Mouse (Mus musculus): ENCODE results near the gene Laptm4a. TPM values are rescaled to one million over a fixed set of nuclear protein-coding genes. Genes with fewer than 3 reads are reported as not detected.
A peak's percentile ranks its signal among the peaks of the same experiment; 100 is the strongest.

Gene Laptm4a
- polyA plus RNA-seq, 1 experiment from 2014 or later = 221 TPM

DNA sequence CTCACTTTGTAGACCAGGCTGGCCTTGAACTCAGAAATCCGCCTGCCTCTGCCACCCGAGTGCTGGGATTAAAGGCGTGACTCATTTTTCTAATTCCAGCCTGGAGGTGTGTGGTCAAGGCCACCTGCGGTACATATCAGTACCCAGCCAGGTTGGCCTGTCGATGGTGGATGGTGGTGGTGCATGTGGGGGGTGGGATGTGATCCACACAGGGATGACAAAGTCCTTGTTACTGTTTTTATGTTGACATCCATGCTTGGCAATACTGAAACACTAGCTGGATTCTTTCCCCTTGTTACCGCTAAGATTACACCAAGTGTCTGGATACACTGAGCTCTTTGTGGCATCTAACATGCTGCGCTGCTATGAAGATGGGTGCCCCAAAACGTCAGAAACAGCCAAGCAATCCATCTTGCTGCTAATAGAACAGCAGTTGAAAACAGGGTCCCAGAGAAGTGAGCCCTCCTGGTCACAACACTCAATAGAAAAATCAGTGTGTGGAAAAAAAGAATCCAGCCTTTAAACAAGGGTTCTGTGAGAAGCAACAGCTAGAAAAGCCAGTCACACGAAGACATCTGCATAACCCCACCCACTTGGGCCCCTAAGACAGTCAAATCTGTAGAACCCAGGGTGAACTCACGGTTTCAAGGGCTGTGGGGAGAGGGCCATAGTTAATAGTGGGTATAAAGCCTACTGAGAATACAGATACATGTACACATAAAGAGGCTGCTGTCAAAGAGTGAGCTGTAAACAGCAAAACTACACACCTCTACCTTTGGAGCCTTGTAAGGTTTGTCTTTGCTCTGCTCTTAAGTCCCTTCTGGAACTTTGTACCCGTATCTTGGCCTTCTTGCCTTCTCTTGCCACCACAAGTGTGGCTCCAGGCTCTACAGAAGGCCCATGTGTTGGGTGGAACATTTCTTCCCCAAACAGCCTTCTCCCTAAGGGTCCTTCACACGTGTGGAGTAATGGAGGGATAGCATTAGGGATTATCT lies 18.8 kb downstream of the Laptm4a start:
- Histone ChIP-seq H3K27me3 (no peaks in the 10 kb centered on the region), H3K9me3 (no peaks in the 10 kb centered on the region), H3K36me3 (peaks cover 43% of the 10 kb centered on the region), H3K4me3 (replicated peaks) (no peak overlapping the region), H3K9ac (replicated peaks) (no peak overlapping the region), H3K4me1 (replicated peaks) (no peaks in the 10 kb centered on the region), H3K4me2 (replicated peaks) (no peak overlapping the region), H3K27ac (no peak overlapping the region)
- 73% methylated on average over 12 of the region's 12 CpGs for WGBS
- no peak for ATAC-seq

DNA sequence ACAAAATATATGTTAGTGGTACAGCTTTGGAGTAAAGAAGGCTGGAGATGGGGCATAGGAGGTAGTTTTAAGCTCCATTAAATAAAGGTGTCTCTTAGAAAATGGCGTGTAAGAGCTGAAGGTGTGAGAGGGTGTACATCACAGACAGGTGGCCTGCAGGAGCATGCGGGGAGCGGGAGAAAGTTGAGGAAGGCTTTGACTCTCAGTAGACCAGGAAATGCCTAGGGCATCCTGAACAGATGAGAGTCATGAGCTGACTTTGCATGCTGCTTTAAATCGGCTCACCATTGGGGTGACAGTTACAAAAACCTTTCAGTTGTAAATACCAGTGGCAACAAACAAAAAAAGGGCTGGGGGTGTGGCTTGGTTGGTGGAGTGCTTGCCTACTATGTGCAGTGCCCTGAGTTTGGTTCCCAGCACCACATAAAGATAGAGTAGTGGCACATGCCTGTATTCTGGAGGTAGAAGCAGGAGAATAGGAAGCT lies 19.7 kb downstream of the Laptm4a start:
- Histone ChIP-seq H3K36me3 (peaks cover 34% of the 10 kb centered on the region), H3K4me1 (replicated peaks) (no peaks in the 10 kb centered on the region), H3K4me2 (replicated peaks) (no peak overlapping the region), H3K27ac (no peak overlapping the region), H3K27me3 (0 out of 2 replicates have a peak, but pooled peaks cover 3% of the 10 kb centered on the region), H3K4me3 (replicated peaks) (no peak overlapping the region), H3K9ac (replicated peaks) (no peak overlapping the region), H3K9me3 (no peaks in the 10 kb centered on the region)
- 77% methylated on average over 4 of the region's 4 CpGs for WGBS
- no peak for ATAC-seq

DNA sequence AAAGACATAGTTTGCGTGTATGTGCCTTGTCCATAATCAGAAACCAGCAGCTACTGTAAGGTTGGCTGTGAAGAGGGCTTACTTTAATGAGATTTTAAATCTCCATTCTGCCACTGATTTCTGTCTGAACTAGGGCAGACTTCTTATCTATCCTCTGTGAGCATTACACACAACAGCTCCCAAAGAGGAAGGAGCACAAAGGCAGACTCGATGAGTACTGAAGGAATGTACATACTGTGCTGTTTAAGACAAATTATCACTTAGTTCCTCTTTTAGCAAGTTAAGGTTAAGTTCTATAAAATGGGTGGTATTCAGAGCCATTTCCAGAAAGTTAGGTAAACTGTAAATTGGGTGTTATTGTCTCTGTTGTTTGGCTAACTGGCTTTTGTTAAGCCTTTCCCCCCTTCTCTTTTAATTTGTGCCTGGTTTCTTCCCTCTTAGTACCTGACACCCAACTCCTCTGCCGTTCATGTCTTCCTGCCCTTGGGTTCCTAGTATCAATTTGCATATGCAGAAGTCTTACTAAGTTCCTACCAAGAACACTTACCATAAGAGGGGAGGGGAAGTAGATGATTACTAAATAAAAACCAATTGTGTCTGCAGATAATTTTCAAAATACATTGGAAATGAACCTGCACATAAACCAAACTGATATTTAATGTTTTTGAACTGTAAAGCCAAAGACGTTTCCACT lies 20.4 kb downstream of the Laptm4a start:
- Histone ChIP-seq H3K4me3 (replicated peaks) (no peak overlapping the region), H3K4me2 (replicated peaks) (no peak overlapping the region), H3K27ac (no peak overlapping the region), H3K4me1 (replicated peaks) (no peaks in the 10 kb centered on the region), H3K9ac (replicated peaks) (no peak overlapping the region), H3K9me3 (no peaks in the 10 kb centered on the region), H3K36me3 (peaks cover 28% of the 10 kb centered on the region), H3K27me3 (0 out of 2 replicates have a peak, but pooled peaks cover 3% of the 10 kb centered on the region)
- WGBS = 76% methylated on average over 4 of the region's 4 CpGs
- no peak for ATAC-seq

DNA sequence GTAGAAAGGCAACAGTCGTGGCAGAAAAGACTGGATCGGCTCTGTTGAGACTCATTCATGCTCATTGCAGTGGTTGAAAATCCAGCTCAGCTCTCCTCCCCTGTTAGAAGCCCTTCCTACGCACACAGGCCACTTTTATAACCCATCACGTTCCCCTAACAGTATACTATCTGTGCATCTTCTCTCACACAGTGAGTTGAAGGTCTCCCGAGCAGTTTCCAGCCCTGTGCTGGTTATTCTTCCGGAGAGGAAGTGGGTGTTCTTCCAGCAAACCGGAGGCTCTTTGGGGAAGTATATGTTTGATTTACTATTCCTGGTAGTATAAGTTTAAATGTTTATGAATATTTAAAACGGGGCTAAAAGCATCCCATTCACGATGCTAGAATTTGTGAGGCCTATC lies 25.7 kb downstream of the Laptm4a start:
- peaks cover 15% of the 10 kb centered on the region for H3K27me3 ChIP-seq
- WGBS = 75% methylated on average over 9 of the region's 9 CpGs
- H3K4me1 ChIP-seq (replicated peaks) = peaks cover 10% of the 10 kb centered on the region
- no peak for ATAC-seq
- peak overlapping the region; percentile 95; the same call in 1 of the 2 replicates for H3K4me2 ChIP-seq (replicated peaks)
- H3K4me3 ChIP-seq (replicated peaks) = no peak overlapping the region
- no peaks in the 10 kb centered on the region for H3K9me3 ChIP-seq
- H3K27ac ChIP-seq = no peak overlapping the region
- H3K36me3 ChIP-seq = no peaks in the 10 kb centered on the region
- no peak overlapping the region for H3K9ac ChIP-seq (replicated peaks)

DNA sequence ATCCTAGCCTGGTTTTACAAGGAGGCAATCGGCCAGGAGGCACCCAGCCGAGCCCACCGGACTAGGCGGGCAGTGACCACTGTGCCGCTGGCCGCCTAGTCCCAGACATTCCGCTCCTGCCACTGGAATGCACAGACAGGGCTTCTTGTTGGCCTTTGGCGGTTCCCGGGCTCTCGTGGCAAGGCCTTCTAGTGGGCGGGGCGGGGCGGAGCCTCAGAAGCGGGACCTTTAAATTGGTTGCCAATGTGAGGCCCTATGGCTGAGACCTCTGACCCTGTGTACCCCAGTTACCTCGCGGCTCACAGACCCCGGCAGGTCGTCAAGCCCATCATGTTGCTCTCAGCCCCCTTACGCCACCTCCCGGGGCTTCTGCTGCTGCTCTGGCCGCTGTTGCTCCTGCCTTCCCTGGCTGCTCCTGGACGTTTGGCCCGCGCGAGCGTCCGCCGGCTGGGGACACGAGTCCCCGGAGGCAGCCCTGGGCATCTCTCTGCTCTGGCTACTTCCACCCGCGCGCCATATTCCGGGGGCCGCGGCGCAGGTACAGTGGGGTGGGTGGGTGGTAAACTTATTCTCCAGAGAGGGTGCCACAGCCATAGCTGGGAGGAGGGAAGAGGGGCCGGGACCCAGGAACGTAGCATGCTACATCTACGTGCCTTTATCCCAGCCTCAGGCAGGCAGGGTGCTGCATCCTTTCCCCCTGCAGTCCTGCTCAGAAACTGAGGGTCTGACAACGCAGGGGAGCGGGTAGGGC lies 26.4 kb downstream of the Laptm4a start, which contains the start of gene Matn3:
TSS of gene Matn3 (plus strand) at position 216 of the 751 bp plus-strand sequence.
- H3K4me1 ChIP-seq (replicated peaks) = peaks cover 10% of the 10 kb centered on the region
- peak within 1 kb of the TSS; percentile 68 for H3K9ac ChIP-seq (replicated peaks)
- ATAC-seq = peak; percentile 85
- 1% methylated on average over 42 of the region's 42 CpGs for WGBS
- no peak within 1 kb of the TSS for H3K27ac ChIP-seq
- H3K27me3 ChIP-seq = peaks cover 15% of the 10 kb centered on the region
- peak within 1 kb of the TSS; percentile 95 for H3K4me2 ChIP-seq (replicated peaks)
- no peaks in the 10 kb centered on the region for H3K36me3 ChIP-seq
- no peaks in the 10 kb centered on the region for H3K9me3 ChIP-seq
- peak within 1 kb of the TSS; percentile 47 for H3K4me3 ChIP-seq (replicated peaks)

DNA sequence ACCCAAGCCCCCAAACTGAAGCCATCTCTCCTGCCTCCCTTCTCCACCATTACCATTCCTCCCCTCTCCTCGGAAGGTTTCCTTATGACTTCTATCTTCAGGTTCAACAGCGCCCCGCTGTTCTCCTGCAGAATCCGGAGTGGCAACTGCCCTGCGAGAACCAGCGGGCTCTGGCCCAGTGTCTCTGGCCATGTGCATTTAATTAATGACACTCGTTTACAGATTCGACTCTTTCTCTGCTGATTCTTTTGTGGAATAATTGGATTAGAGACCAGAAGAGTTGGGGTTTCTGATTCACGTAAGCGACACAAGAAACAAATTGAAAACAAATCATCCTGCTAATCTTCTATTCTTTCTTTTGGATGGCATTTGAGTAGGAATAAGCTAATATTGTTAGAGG lies 31.7 kb downstream of the Laptm4a start:
- 59% methylated on average over 10 of the region's 10 CpGs for WGBS
- Histone ChIP-seq H3K9me3 (no peaks in the 10 kb centered on the region), H3K27me3 (peaks cover 12% of the 10 kb centered on the region), H3K4me2 (replicated peaks) (no peak overlapping the region), H3K36me3 (no peaks in the 10 kb centered on the region), H3K4me3 (replicated peaks) (no peak overlapping the region), H3K9ac (replicated peaks) (no peak overlapping the region), H3K4me1 (replicated peaks) (peaks cover 3% of the 10 kb centered on the region), H3K27ac (no peak overlapping the region)
- ATAC-seq = no peak

DNA sequence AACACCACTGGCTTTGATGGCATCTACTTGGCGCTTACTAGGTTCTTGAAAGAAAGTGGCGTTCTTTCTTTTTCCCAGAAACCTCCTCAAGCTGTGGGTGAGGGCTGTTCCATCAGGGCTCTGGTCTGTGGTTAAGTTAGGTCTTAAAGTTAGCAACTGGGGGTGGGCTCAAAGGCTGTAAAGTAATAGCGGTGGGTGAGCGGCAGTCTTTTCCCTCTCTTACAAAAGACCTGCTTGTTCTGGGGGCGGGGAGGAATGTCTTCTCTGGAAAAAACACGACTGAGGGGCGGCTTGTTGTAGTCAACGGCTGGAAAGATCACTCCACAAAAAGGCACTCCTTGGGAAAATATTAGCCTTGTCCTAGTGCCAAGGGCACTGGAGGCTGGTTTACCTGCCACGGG lies 32.7 kb downstream of the Laptm4a start:
- Histone ChIP-seq H3K36me3 (no peaks in the 10 kb centered on the region), H3K27ac (no peak overlapping the region), H3K4me2 (replicated peaks) (no peak overlapping the region), H3K9me3 (no peaks in the 10 kb centered on the region), H3K9ac (replicated peaks) (no peak overlapping the region), H3K27me3 (peaks cover 5% of the 10 kb centered on the region), H3K4me1 (replicated peaks) (no peaks in the 10 kb centered on the region), H3K4me3 (replicated peaks) (no peak overlapping the region)
- 59% methylated on average over 9 of the region's 9 CpGs for WGBS
- no peak for ATAC-seq

DNA sequence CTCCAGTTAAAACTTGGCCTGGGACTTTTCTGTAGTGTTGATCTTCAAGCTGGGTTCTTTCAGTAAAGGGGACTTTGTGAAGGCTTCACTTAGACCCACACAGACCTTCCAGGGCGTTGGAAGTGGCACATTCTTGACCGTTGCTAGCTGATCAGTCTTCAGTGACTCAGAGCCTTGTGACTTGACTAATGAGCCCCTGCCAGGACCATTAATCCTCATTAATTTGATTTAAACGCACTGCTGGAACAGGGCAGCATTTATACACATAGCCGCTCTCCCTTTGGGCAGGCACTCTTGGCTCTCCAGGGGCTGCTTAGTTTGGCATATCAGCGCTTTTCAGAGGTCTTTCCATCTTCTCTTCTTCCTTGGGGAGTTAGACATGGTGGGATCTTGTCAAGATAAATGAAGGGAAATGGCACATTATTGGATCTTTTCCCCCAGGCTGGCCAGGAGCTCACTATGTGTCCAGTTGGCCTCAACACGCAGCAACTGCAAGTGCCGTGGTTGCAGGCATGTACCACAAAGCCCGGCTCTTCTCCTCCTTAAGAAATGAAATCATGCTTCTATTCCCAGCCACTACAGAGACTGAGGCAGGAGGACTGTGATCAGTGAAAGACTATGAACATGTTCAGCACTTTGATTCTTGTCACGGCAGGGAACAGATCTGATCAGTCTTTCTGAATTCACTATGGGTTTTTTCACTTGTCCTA lies 40.3 kb downstream of the Laptm4a start:
- Histone ChIP-seq H3K36me3 (no peaks in the 10 kb centered on the region), H3K4me2 (replicated peaks) (no peak overlapping the region), H3K9me3 (no peaks in the 10 kb centered on the region), H3K27ac (no peak overlapping the region), H3K4me1 (replicated peaks) (no peaks in the 10 kb centered on the region), H3K27me3 (no peaks in the 10 kb centered on the region), H3K4me3 (replicated peaks) (no peak overlapping the region), H3K9ac (replicated peaks) (no peak overlapping the region)
- WGBS = 53% methylated on average over 9 of the region's 9 CpGs
- no peak for ATAC-seq

DNA sequence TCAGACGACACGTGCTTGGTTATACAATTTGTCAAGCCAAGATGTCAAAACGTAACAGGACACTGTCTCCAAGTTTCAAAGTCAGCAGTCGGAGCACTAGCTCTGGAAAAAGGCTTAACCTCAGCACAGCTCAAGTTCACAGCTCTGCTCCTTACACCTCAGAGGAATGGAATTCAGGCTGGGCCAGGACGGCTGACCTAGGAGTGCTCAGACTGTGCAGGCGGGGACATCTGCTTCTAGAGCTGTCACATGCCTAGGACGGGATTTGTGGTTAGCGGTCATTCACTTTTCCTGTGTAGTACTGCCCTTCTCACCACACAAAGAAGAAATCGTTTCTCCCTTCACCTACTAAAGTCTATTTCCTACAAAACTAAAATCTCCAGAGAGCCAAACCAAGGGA lies 48.4 kb downstream of the Laptm4a start:
- H3K4me3 ChIP-seq (replicated peaks) = no peak overlapping the region
- no peak for ATAC-seq
- peaks cover 11% of the 10 kb centered on the region for H3K4me1 ChIP-seq (replicated peaks)
- H3K27ac ChIP-seq = no peak overlapping the region
- no peaks in the 10 kb centered on the region for H3K27me3 ChIP-seq
- no peaks in the 10 kb centered on the region for H3K36me3 ChIP-seq
- no peak overlapping the region for H3K4me2 ChIP-seq (replicated peaks)
- no peaks in the 10 kb centered on the region for H3K9me3 ChIP-seq
- 55% methylated on average over 9 of the region's 9 CpGs for WGBS
- H3K9ac ChIP-seq (replicated peaks) = no peak overlapping the region

DNA sequence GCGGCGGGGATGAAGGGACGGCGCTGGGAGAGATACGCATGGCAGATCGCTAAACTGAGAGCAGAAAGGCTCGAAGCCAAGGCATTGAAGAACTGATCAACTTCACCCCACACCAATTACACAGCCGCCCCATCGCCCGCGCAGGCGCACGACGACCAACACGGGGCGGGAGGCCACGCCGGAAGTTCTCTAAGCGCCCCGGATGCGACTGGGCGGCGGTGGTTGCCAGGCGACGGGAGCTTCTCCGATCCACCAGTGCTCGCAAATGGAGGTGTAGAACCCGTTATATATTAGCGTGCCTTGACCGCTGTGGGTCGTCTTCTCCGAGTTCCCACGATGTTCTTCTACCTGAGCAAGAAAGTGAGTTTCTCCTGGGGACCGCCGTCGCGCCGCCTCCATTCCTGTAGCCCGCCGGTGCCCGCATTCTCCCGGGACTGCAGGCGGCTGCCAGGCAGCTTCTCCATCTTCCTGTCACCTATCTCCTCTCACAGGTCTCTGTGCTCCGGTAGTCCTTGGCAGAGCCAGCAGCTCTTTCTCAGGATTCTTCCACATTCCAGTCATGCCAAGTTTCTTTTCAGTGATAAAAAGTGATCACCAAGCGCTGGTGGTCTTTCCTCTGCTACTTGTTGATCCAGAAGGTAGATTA lies 52.5 kb downstream of the Laptm4a start, which contains the start of gene Wdr35:
TSS of gene Wdr35 (plus strand) at position 73 of the 646 bp plus-strand sequence.
- ATAC-seq = peak; percentile 98
- H3K4me1 ChIP-seq (replicated peaks) = peaks cover 16% of the 10 kb centered on the region
- H3K27ac ChIP-seq = peak within 1 kb of the TSS; percentile 78

DNA sequence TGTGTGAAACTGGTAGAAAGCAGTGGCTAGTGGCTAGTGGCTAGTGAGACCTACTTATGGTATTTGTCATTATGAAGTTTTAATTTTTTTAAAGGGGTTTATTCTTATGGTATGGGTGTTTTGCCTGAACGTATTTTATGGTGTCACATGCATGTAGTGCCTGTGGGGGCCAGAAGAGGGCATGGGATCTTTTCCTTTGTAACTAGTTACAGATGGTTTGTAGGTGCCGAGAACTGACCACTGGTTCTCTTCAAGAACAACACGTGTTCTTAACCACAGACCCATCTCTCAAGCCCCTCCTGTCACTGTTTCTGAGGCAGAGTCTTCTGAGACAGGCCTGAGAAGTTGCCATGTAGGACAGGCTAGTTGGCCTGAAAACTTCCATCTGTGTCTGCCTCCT lies 53.6 kb downstream of the Laptm4a start:
- peak overlapping the region; percentile 70 for H3K4me2 ChIP-seq (replicated peaks)
- no peak for ATAC-seq
- no peak overlapping the region for H3K9ac ChIP-seq (replicated peaks)
- H3K27me3 ChIP-seq = no peaks in the 10 kb centered on the region
- peaks cover 16% of the 10 kb centered on the region for H3K4me1 ChIP-seq (replicated peaks)
- peaks cover 17% of the 10 kb centered on the region for H3K36me3 ChIP-seq
- H3K9me3 ChIP-seq = no peaks in the 10 kb centered on the region
- no peak overlapping the region for H3K27ac ChIP-seq
- H3K4me3 ChIP-seq (replicated peaks) = peak overlapping the region; percentile 71
- WGBS = 92% methylated on average over 3 of the region's 3 CpGs

More for the DNA sequence above, 52.5 kb downstream of the Laptm4a start, which contains the start of gene Wdr35:
- Histone ChIP-seq H3K9ac (replicated peaks) (peak within 1 kb of the TSS; percentile 67), H3K9me3 (no peaks in the 10 kb centered on the region), H3K4me3 (replicated peaks) (peak within 1 kb of the TSS; percentile 71), H3K27me3 (no peaks in the 10 kb centered on the region), H3K4me2 (replicated peaks) (peak within 1 kb of the TSS; percentile 70), H3K36me3 (peaks cover 8% of the 10 kb centered on the region)
- 2% methylated on average over 45 of the region's 45 CpGs for WGBS

Measured in midbrain, embryonic 13.5 days (tissue).